Mouse (Mus musculus) limb, embryonic 13.5 days (tissue): ENCODE measurements at regions not wholly inside any gene's neighbourhood (a gene's known extent, or its start where the extent isn't known, plus 50 kb on each side); places are given as distances from the start of the nearest gene placed in this dataset.
"Not testable (repeated sequence)": the region's sequence is repeated elsewhere in the genome, so short reads cannot be mapped to it uniquely, and the experiment has no call there.

Experiments used
- ATAC-seq: fragments of 200-750 bp; cut with Nextera tagmentation; 2 replicates; pipeline ENCODE4 v1.8.0; 2017; ENCODE audit warnings: low read depth, moderate number of reproducible peaks, moderate TSS enrichment; ENCODE audit not compliant: low FRiP score
- H3K27ac ChIP-seq: fragments of 300-500 bp; sonication (generic); 2 replicates; pipeline ENCODE4 v1.5.1; 2015; ENCODE audit warnings: inconsistent platforms, mild to moderate bottlenecking, moderate library complexity
- H3K27me3 ChIP-seq: fragments of 300-500 bp; sonication (generic); 2 replicates; pipeline ENCODE4 v1.6.1; 2015; ENCODE audit warnings: mild to moderate bottlenecking, inconsistent platforms
- H3K36me3 ChIP-seq: fragments of 300-500 bp; sonication (generic); 2 replicates; pipeline ENCODE4 v1.6.1; 2015; ENCODE audit warnings: inconsistent platforms, mild to moderate bottlenecking, moderate library complexity
- H3K4me1 ChIP-seq: fragments of 300-500 bp; sonication (generic); 2 replicates; pipeline ENCODE4 v1.6.1; 2015; ENCODE audit warnings: inconsistent platforms
- H3K4me2 ChIP-seq: fragments of 300-500 bp; sonication (generic); replicated peaks from 2 replicates; pipeline ENCODE4 v1.6.1; 2015; ENCODE audit warnings: inconsistent platforms, mild to moderate bottlenecking, moderate library complexity
- H3K4me3 ChIP-seq: fragments of 300-500 bp; sonication (generic); 2 replicates; pipeline ENCODE4 v1.5.1; 2015; ENCODE audit warnings: moderate library complexity, mild to moderate bottlenecking, inconsistent platforms
- H3K9ac ChIP-seq: fragments of 300-500 bp; sonication (generic); 2 replicates; pipeline ENCODE4 v1.6.1; 2015; ENCODE audit warnings: mild to moderate bottlenecking, inconsistent platforms
- H3K9me3 ChIP-seq: fragments of 300-500 bp; sonication (generic); 2 replicates; pipeline ENCODE4 v1.6.1; 2016; ENCODE audit warnings: inconsistent platforms
- WGBS: fragments of 180-500 bp; shearing (Covaris S2); methylation state at CpG from one replicate; pipeline ENCODE4 v1.1.7; 2015; 5-methylcytosine and 5-hydroxymethylcytosine counted together

DNA sequence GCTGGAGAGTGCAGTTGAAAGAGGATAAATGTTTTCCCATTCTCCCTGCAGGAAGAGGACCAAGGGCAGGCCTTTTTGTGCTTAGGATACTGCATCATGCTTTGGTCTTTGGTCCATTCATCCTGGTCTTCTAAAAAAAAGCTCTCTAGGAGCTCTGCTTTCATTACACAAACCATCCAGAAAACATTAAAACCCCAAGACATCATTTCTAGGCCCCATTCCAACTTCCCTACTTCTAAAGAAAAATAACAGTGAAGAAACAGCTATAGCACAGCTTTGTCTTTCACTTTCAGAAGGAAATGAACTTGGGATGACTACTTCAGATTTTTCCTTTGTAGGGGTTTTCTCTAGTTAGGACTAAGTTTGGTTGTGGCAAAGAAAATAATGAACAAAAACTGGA, 185.1 kb upstream of the Tmc3 start:
- Histone ChIP-seq H3K9ac (no peak overlapping the region), H3K36me3 (no peaks in the 10 kb centered on the region), H3K4me3 (no peak overlapping the region), H3K4me2 (no peak overlapping the region), H3K27me3 (no peaks in the 10 kb centered on the region), H3K27ac (no peak overlapping the region), H3K9me3 (no peaks in the 10 kb centered on the region), H3K4me1 (peaks cover 4% of the 10 kb centered on the region; the same call in 1 of the 2 replicates)
- ATAC-seq = no peak

DNA sequence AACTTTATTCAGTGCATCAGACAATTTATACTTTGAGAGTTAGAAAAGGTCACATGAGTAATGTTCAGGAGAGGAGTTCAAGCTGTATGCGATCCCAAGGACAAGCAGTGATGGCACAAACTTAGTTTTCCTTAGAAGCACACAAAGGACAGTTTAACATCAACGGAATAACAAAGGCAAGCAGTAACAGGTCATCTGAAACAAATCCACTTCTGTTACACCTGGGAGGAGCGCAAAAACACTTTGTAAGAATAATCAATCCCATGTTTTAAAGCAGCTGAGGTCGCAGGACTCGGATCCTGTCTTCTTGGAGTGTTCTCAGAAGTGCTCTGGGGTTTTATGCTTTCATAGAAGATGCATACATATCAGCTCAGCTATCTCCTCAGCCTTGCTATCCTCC, 183.7 kb upstream of the Tmc3 start:
- H3K4me1 ChIP-seq = peaks cover 4% of the 10 kb centered on the region; the same call in 1 of the 2 replicates
- H3K36me3 ChIP-seq = no peaks in the 10 kb centered on the region
- WGBS = 68% methylated on average over 5 of the region's 5 CpGs
- no peak overlapping the region for H3K27ac ChIP-seq
- no peak overlapping the region for H3K9ac ChIP-seq
- H3K9me3 ChIP-seq = no peaks in the 10 kb centered on the region
- no peak overlapping the region for H3K4me3 ChIP-seq
- ATAC-seq = no peak
- H3K27me3 ChIP-seq = no peaks in the 10 kb centered on the region
- H3K4me2 ChIP-seq = no peak overlapping the region

DNA sequence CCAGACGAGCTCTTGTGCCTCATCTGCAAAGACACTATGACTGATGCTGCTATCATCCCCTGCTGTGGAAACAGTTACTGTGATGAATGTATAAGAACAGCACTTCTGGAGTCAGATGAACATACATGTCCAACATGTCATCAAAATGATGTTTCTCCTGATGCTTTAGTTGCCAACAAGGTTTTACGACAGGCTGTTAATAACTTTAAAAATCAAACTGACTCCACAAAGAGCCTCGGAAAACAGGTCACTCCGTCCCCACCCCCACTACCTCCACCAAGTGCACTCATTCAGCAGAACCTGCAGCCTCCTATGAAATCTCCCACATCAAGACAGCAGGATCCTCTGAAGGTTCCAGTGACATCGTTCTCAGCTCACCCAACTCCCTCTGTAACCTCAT, 172.0 kb upstream of the Tmc3 start:
- not testable (repeated sequence) for H3K36me3 ChIP-seq, H3K9me3 ChIP-seq, H3K27me3 ChIP-seq, H3K4me1 ChIP-seq, H3K27ac ChIP-seq, ATAC-seq, H3K4me3 ChIP-seq, H3K9ac ChIP-seq, H3K4me2 ChIP-seq
- 81% methylated on average over 5 of the region's 5 CpGs for WGBS

- Histone ChIP-seq H3K4me2 (no peak overlapping the region), H3K9me3 (no peaks in the 10 kb centered on the region), H3K36me3 (no peaks in the 10 kb centered on the region), H3K4me3 (no peak overlapping the region), H3K27ac (no peak overlapping the region), H3K27me3 (no peaks in the 10 kb centered on the region), H3K4me1 (peaks cover 34% of the 10 kb centered on the region), H3K9ac (no peak overlapping the region)
- WGBS = 61% methylated on average over 3 of the region's 3 CpGs
- no peak for ATAC-seq
Observed at GRCm38 (mm10) chr7:83429929-83430556, 154.7 kb upstream of the Tmc3 start.

DNA sequence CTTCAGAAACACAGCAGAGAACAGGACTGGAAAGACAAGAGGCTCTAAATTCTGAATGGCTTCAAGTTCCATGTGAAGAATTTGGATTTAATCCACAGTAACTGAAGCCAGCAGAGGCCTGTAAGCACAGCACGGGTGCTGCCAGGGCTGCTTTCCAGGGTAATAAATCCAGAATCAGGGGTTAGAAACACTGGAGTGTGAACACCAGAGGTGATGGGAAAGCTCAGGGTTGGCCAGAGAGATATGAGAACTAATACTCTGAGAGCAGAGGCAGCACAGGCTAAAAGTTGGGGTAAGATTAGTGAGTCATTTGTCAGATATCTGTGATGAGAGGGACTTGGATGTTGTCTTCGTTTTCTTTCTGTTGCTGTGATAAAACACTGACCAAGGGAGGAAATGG, 153.6 kb upstream of the Tmc3 start:
- Histone ChIP-seq H3K9me3 (no peaks in the 10 kb centered on the region), H3K4me3 (no peak overlapping the region), H3K27me3 (no peaks in the 10 kb centered on the region), H3K9ac (no peak overlapping the region), H3K27ac (peak overlapping the region; percentile 33; the same call in 1 of the 2 replicates), H3K36me3 (no peaks in the 10 kb centered on the region), H3K4me2 (no peak overlapping the region), H3K4me1 (peaks cover 38% of the 10 kb centered on the region)
- peak; percentile 57; the same call in 1 of the 2 replicates for ATAC-seq
- 16% methylated on average over 2 of the region's 2 CpGs for WGBS

- WGBS = 87% methylated on average over 1 of the region's 1 CpGs
- H3K27me3 ChIP-seq = no peaks in the 10 kb centered on the region
- no peak for ATAC-seq
- H3K4me1 ChIP-seq = peaks cover 38% of the 10 kb centered on the region
- no peaks in the 10 kb centered on the region for H3K9me3 ChIP-seq
- no peak overlapping the region for H3K4me2 ChIP-seq
- no peak overlapping the region for H3K27ac ChIP-seq
- no peak overlapping the region for H3K9ac ChIP-seq
- H3K36me3 ChIP-seq = no peaks in the 10 kb centered on the region
- H3K4me3 ChIP-seq = no peak overlapping the region
Observed at GRCm38 (mm10) chr7:83432843-83433242, 151.9 kb upstream of the Tmc3 start.

DNA sequence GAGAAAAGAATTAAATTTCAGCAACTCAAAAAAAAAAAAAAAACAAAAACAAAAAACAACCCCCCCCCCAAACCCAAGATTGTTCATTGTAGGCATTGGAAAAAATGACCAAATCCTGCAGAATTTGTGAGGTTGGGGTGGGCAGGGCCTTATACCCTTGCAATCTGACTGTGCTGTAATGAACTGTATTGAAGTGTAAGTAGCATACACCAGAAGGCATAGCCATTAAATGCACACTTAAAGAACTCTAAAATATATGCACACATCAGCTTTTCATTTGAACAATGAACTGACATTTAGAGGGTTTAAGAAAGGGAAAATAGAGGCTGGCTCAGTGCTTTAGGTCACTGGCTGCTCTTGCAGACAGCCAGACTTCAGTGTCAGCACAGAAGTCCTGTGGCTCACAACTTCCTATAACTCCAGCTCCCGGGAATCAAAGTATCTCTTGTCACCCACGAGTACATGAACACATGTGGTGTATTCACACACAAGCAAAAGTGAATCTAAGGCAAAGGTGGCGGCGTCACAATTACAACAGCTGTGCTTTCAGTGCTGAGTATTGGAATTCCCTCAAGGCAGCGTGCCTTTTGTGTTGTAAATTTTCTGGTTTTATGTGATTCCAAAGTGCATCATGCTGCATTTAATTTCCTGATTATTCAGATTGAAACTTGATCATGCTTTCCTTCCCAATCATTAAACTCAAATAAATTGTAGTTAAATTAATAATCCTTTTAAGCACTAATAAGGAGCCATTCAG, 150.6 kb upstream of the Tmc3 start:
- H3K27me3 ChIP-seq = no peaks in the 10 kb centered on the region
- H3K27ac ChIP-seq = peak overlapping the region; percentile 17; the same call in 1 of the 2 replicates
- peaks cover 41% of the 10 kb centered on the region for H3K4me1 ChIP-seq
- WGBS = 15% methylated on average over 5 of the region's 5 CpGs
- H3K4me2 ChIP-seq = no peak overlapping the region
- no peak overlapping the region for H3K4me3 ChIP-seq
- peak; percentile 41; the same call in 1 of the 2 replicates for ATAC-seq
- H3K9me3 ChIP-seq = no peaks in the 10 kb centered on the region
- H3K9ac ChIP-seq = no peak overlapping the region
- no peaks in the 10 kb centered on the region for H3K36me3 ChIP-seq

- Histone ChIP-seq H3K9me3 (no peaks in the 10 kb centered on the region), H3K4me1 (peaks cover 27% of the 10 kb centered on the region), H3K4me2 (no peak overlapping the region), H3K9ac (no peak overlapping the region), H3K4me3 (no peak overlapping the region), H3K27me3 (no peaks in the 10 kb centered on the region), H3K36me3 (no peaks in the 10 kb centered on the region), H3K27ac (no peak overlapping the region)
- WGBS = 57% methylated on average over 7 of the region's 7 CpGs
- ATAC-seq = no peak
Observed at GRCm38 (mm10) chr7:83438538-83439393, 146.0 kb upstream of the Tmc3 start.

DNA sequence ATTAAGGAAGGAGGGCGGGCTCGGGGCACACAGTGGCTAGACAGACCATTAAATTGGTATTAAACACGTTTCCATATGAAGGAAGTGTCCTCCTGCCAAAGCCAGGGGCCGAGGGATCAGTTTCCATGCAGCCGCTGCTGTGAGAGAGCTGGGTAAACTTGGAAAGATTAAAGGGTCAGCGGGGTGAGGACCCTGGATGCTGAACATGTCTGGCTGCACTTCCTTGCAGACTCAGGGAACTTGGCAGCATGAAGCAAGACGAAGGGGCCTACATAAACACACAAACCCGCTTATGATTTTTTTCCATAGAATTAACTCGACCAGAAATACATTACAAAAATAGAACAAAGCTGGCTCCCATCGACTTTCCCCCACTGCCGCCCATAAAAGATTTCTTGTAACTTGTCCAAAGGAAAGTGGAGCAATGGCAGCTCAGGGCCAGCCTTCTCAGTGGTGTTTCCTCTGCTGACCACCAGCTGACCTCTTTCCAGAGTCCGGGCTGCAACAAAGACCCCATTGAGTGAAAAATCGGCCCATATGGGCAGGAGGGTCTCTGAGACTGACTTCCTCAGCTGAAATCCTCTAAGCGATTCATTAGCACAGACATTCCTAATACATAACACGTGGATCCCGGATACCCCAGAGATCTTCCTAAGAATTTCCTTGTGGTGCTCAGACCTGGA, 141.0 kb upstream of the Tmc3 start:
- peak overlapping the region; percentile 95 for H3K27ac ChIP-seq
- H3K4me1 ChIP-seq = peaks cover 40% of the 10 kb centered on the region
- no peaks in the 10 kb centered on the region for H3K27me3 ChIP-seq
- H3K4me3 ChIP-seq = no peak overlapping the region
- H3K4me2 ChIP-seq = peak overlapping the region; percentile 32
- H3K36me3 ChIP-seq = no peaks in the 10 kb centered on the region
- H3K9ac ChIP-seq = no peak overlapping the region
- peak; percentile 90 for ATAC-seq
- 14% methylated on average over 16 of the region's 16 CpGs for WGBS
- H3K9me3 ChIP-seq = no peaks in the 10 kb centered on the region

GRCm38 (mm10) chr7:83444279-83444615, 140.5 kb upstream of the Tmc3 start:
- 7% methylated on average over 1 of the region's 1 CpGs for WGBS
- Histone ChIP-seq H3K4me2 (peak overlapping the region; percentile 32; the same call in 1 of the 2 replicates), H3K9ac (no peak overlapping the region), H3K36me3 (no peaks in the 10 kb centered on the region), H3K27ac (peak overlapping the region; percentile 95), H3K4me3 (no peak overlapping the region), H3K9me3 (no peaks in the 10 kb centered on the region), H3K27me3 (no peaks in the 10 kb centered on the region), H3K4me1 (peaks cover 36% of the 10 kb centered on the region)
- ATAC-seq = no peak

GRCm38 (mm10) chr7:83445181-83445926, 139.4 kb upstream of the Tmc3 start:
- ATAC-seq = no peak
- 35% methylated on average over 5 of the region's 5 CpGs for WGBS

More at GRCm38 (mm10) chr7:83445181-83445926, 139.4 kb upstream of the Tmc3 start:
- H3K9ac ChIP-seq = no peak overlapping the region
- peaks cover 38% of the 10 kb centered on the region for H3K4me1 ChIP-seq
- no peak overlapping the region for H3K4me2 ChIP-seq
- H3K27ac ChIP-seq = peak overlapping the region; percentile 95
- H3K27me3 ChIP-seq = no peaks in the 10 kb centered on the region
- H3K4me3 ChIP-seq = no peak overlapping the region
- H3K9me3 ChIP-seq = no peaks in the 10 kb centered on the region
- H3K36me3 ChIP-seq = no peaks in the 10 kb centered on the region
